Mouse (Mus musculus): ENCODE results near the gene Zfp335. TPM values are rescaled to one million over a fixed set of nuclear protein-coding genes. Genes with fewer than 3 reads are reported as not detected.
"Not testable (repeated sequence)": the region's sequence is repeated elsewhere in the genome, so short reads cannot be mapped to it uniquely, and the experiment has no call there.

Gene Zfp335
- polyA plus RNA-seq, 1 experiment from 2014 or later = 15.1 TPM

GRCm38 (mm10) chr2:164859155-164859554 is 52.4 kb downstream of the Zfp335 start:
- ATAC-seq = no peak
- H3K4me1 ChIP-seq (replicated peaks) = peaks cover 27% of the 10 kb centered on the region
- WGBS = 62% methylated on average over 2 of the region's 2 CpGs

DNA sequence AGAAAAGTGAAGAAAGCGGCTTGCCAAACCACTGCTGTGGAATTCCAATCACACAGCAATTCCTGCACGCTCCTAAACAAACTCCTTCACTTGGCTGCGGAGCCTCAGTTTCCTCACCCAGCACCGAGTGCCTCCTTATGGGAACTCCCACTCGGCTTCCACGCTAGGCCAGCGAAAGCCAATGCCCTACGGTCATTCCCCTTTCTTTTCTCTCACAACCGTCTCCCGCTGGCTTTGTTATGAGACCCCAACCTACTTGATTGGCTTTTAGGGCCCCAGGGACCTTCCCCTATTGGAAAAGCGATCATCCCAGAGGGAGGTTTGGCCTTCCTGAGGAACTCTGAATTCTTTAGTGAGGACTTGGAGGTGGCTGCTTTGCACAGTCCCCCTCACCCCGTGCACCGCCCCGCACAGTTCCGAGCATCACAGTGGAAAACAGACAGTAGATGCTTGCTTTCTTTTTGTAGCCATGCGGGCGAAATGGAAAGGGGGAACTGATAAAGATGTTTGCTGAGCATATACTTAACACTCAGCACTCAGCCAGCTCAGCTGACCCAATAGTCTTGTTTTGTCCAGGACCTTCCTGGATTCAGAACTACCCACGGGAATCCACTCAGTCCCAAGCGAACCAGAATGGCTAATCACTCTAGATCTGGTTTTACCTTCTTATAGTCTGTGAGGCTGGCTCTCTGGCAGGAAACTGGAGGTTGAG is 53.6 kb downstream of the Zfp335 start:
- H3K9ac ChIP-seq (replicated peaks) = peak overlapping the region; percentile 68
- no peaks in the 10 kb centered on the region for H3K36me3 ChIP-seq
- no peak overlapping the region for H3K27ac ChIP-seq
- H3K4me1 ChIP-seq (replicated peaks) = peaks cover 27% of the 10 kb centered on the region
- peak; percentile 57 for ATAC-seq
- WGBS = 2% methylated on average over 19 of the region's 19 CpGs
- H3K27me3 ChIP-seq = peaks cover 49% of the 10 kb centered on the region
- H3K4me2 ChIP-seq (replicated peaks) = peak overlapping the region; percentile 93
- H3K9me3 ChIP-seq = no peaks in the 10 kb centered on the region
- peak overlapping the region; percentile 48 for H3K4me3 ChIP-seq (replicated peaks)

More at GRCm38 (mm10) chr2:164859155-164859554, 52.4 kb downstream of the Zfp335 start:
- H3K36me3 ChIP-seq = no peaks in the 10 kb centered on the region
- no peak overlapping the region for H3K4me2 ChIP-seq (replicated peaks)
- H3K9ac ChIP-seq (replicated peaks) = no peak overlapping the region
- H3K9me3 ChIP-seq = no peaks in the 10 kb centered on the region
- H3K4me3 ChIP-seq (replicated peaks) = no peak overlapping the region
- peaks cover 49% of the 10 kb centered on the region for H3K27me3 ChIP-seq
- no peak overlapping the region for H3K27ac ChIP-seq

GRCm38 (mm10) chr2:164857101-164857821 is 54.3 kb downstream of the Zfp335 start, which contains the start of gene Pltp:
Gene Pltp (minus strand): TSS chr2:164857711.
- WGBS = under 1% methylated on average over 47 of the region's 47 CpGs
- H3K27ac ChIP-seq = peak within 1 kb of the TSS; percentile 30; the same call in 1 of the 2 replicates
- ATAC-seq = peak; percentile 84
- peak within 1 kb of the TSS; percentile 48 for H3K4me3 ChIP-seq (replicated peaks)
- peaks cover 49% of the 10 kb centered on the region for H3K27me3 ChIP-seq
- H3K4me2 ChIP-seq (replicated peaks) = peak within 1 kb of the TSS; percentile 93
- no peaks in the 10 kb centered on the region for H3K36me3 ChIP-seq
- peak within 1 kb of the TSS; percentile 68 for H3K9ac ChIP-seq (replicated peaks)
- no peaks in the 10 kb centered on the region for H3K9me3 ChIP-seq
- H3K4me1 ChIP-seq (replicated peaks) = peaks cover 24% of the 10 kb centered on the region

DNA sequence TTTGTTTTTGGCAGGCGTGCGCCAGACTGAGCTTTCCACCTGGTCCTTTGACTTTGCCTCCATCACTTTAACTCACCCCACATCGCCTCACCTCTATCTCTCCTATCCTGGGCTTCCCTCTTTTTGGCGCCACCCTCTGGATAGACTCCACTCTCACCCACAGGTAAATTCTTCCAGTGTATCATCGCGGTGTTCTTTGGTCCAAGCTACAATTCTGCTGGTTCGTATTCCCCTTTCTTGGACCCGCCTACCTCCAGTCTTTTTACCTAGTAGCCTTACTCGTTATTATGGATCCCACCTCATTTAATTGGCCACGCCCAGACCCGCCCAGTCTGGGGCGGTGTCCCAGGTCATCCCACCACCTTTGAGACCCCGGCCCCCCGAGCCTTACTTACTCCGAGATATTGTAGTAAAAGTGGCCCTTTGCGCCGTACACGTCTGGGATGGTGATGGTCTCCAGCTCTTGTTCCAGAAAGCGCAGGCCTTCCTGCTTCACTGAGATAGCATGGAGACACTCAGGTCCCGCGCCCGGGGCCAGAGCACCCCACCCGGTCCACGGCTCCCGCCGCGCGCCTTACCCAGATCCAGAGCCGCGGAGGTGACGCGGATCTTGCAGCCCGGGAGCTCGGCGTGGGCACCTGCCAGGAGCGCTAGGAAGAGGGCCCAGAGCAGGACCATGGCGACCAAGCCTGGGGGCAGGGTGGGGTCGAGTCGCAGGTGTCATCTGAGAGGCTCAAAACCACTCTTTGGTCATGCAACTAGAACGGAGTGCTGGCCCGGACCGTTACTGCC is 55.1 kb downstream of the Zfp335 start:
- ATAC-seq = peak; percentile 31
- Histone ChIP-seq H3K27me3 (peaks cover 49% of the 10 kb centered on the region), H3K27ac (no peak overlapping the region), H3K9me3 (no peaks in the 10 kb centered on the region), H3K9ac (replicated peaks) (peak overlapping the region; percentile 68), H3K4me2 (replicated peaks) (peak overlapping the region; percentile 93), H3K4me1 (replicated peaks) (peaks cover 24% of the 10 kb centered on the region), H3K36me3 (no peaks in the 10 kb centered on the region), H3K4me3 (replicated peaks) (peak overlapping the region; percentile 48)
- 1% methylated on average over 42 of the region's 42 CpGs for WGBS

DNA sequence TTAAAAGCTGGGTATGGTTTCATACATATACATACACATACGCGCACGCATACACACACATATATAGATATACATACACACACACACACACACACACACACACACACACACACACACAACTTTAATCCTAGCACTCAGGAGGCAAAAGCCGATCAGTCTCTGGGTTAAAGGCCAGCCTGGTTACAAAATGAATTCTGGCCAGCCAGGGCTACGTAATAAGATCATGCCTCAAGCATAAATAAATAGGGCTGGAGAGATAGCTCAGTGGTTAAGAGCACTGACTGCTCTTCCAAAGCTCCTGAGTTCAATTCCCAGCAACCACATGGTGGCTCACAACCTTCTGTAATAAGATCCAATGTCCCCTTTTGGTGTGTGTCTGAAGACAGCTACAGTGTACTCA is 56.0 kb downstream of the Zfp335 start:
- not testable (repeated sequence) for H3K36me3 ChIP-seq; H3K27ac ChIP-seq; H3K9ac ChIP-seq (replicated peaks); ATAC-seq; H3K9me3 ChIP-seq; H3K4me3 ChIP-seq (replicated peaks)
- Histone ChIP-seq H3K4me1 (replicated peaks) (peaks cover 24% of the 10 kb centered on the region), H3K4me2 (replicated peaks) (peak overlapping the region; percentile 93), H3K27me3 (peaks cover 46% of the 10 kb centered on the region)
- WGBS = 73% methylated on average over 5 of the region's 5 CpGs

DNA sequence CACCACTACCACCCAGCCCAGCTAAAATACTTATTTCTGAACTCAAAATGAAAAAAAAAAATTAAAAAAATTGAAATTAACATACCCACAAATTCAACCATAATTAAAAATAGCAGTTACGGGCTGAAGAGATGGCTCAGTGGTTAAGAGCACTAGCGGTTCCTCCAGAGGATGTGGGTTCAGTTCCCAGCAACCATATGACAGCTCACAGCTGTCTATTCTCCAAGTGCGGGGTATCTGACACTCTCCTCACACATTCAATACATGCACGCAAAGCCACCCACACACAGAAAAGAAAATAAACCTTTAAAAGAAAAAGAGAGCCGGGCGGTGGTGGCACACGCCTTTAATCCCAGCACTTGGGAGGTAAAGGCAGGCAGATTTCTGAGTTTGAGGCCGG is 61.5 kb downstream of the Zfp335 start:
- Histone ChIP-seq H3K4me3 (replicated peaks) (no peak overlapping the region), H3K27me3 (peaks cover 4% of the 10 kb centered on the region; the same call in 1 of the 2 replicates), H3K9ac (replicated peaks) (no peak overlapping the region), H3K9me3 (no peaks in the 10 kb centered on the region), H3K36me3 (peaks cover 9% of the 10 kb centered on the region; the same call in 1 of the 2 replicates), H3K27ac (no peak overlapping the region), H3K4me1 (replicated peaks) (no peaks in the 10 kb centered on the region), H3K4me2 (replicated peaks) (no peak overlapping the region)
- no peak for ATAC-seq
- WGBS = 89% methylated on average over 8 of the region's 8 CpGs

DNA sequence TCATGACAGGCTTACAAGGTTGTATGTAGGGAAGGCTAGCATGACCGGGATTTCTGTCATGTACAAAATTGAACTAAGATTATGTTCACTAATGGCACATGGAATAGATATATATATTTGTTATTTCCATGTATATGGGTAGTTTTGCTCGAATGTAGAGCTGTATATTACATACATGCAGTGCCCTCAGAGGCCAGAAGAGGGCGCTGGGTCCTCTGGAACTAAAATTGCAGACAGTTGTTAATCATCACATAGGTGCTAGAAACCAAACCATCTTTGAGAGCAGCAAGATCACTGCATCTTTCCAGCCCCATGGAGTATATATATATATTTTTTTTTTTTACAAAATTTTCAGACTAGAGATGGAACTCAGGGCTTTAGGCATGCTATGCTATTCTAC is 65.8 kb downstream of the Zfp335 start:
- WGBS = 58% methylated on average over 3 of the region's 3 CpGs
- Histone ChIP-seq H3K36me3 (peaks cover 9% of the 10 kb centered on the region; the same call in 1 of the 2 replicates), H3K4me2 (replicated peaks) (no peak overlapping the region), H3K4me1 (replicated peaks) (no peaks in the 10 kb centered on the region), H3K27me3 (no peaks in the 10 kb centered on the region), H3K9me3 (no peaks in the 10 kb centered on the region), H3K4me3 (replicated peaks) (no peak overlapping the region), H3K27ac (no peak overlapping the region), H3K9ac (replicated peaks) (no peak overlapping the region)
- ATAC-seq = no peak

Other genes with a start within 250 kb of the Zfp335 start
- not detected in 2 replicates for gene Wfdc11, start 237.7 kb downstream of the Zfp335 start, polyA plus RNA-seq (2015; fragmentation: Nextera tagmentation; extraction: Ambion mirVana)
- not detected in 2 replicates for gene Wfdc13, start 226.7 kb downstream of the Zfp335 start, polyA plus RNA-seq (2015; fragmentation: Nextera tagmentation; extraction: Ambion mirVana)
- gene Spint4, start 213.3 kb downstream of the Zfp335 start, polyA plus RNA-seq (2015; fragmentation: Nextera tagmentation; extraction: Ambion mirVana) = not detected in 2 replicates
- not detected in 2 replicates for gene Spint5, start 196.5 kb downstream of the Zfp335 start, polyA plus RNA-seq (2015; fragmentation: Nextera tagmentation; extraction: Ambion mirVana)
- gene Wfdc3, start 165.8 kb downstream of the Zfp335 start, polyA plus RNA-seq (2015; fragmentation: Nextera tagmentation; extraction: Ambion mirVana) = 1.2 and 1.3 TPM in 2 replicates
- gene Dnttip1, start 165.8 kb downstream of the Zfp335 start, polyA plus RNA-seq (2015; fragmentation: Nextera tagmentation; extraction: Ambion mirVana) = 65.4 and 72.6 TPM in 2 replicates
- 203 and 208 TPM in 2 replicates for gene Ube2c, start 141.9 kb downstream of the Zfp335 start, polyA plus RNA-seq (2015; fragmentation: Nextera tagmentation; extraction: Ambion mirVana)
- gene Tnnc2, start 131.8 kb downstream of the Zfp335 start, polyA plus RNA-seq (2015; fragmentation: Nextera tagmentation; extraction: Ambion mirVana) = not detected in 2 replicates
- gene Snx21, start 125.9 kb downstream of the Zfp335 start, polyA plus RNA-seq (2015; fragmentation: Nextera tagmentation; extraction: Ambion mirVana) = 17.2 and 19.1 TPM in 2 replicates
- gene Acot8, start 106.9 kb downstream of the Zfp335 start, polyA plus RNA-seq (2015; fragmentation: Nextera tagmentation; extraction: Ambion mirVana) = 19.9 and 20.4 TPM in 2 replicates
- 15.2 and 15.5 TPM in 2 replicates for gene Zswim3, start 106.7 kb downstream of the Zfp335 start, polyA plus RNA-seq (2015; fragmentation: Nextera tagmentation; extraction: Ambion mirVana)
- gene Zswim1, start 89.1 kb downstream of the Zfp335 start, polyA plus RNA-seq (2015; fragmentation: Nextera tagmentation; extraction: Ambion mirVana) = 25.4 and 25.8 TPM in 2 replicates
- not detected in 2 replicates for gene Spata25, start 83.2 kb downstream of the Zfp335 start, polyA plus RNA-seq (2015; fragmentation: Nextera tagmentation; extraction: Ambion mirVana)
- gene Ctsa, start 78.9 kb downstream of the Zfp335 start, polyA plus RNA-seq (2015; fragmentation: Nextera tagmentation; extraction: Ambion mirVana) = 92.0 and 94.2 TPM in 2 replicates
- gene Neurl2, start 78.3 kb downstream of the Zfp335 start, polyA plus RNA-seq (2015; fragmentation: Nextera tagmentation; extraction: Ambion mirVana) = 4.7 TPM in 2 replicates
- gene Pltp, start 54.0 kb downstream of the Zfp335 start, polyA plus RNA-seq (2015; fragmentation: Nextera tagmentation; extraction: Ambion mirVana) = 69.1 and 96.1 TPM in 2 replicates
- 98.1 and 108 TPM in 2 replicates for gene Pcif1, start 32.5 kb downstream of the Zfp335 start, polyA plus RNA-seq (2015; fragmentation: Nextera tagmentation; extraction: Ambion mirVana)
- 17.2 and 19.5 TPM in 2 replicates for gene Mmp9, start 29.0 kb upstream of the Zfp335 start, polyA plus RNA-seq (2015; fragmentation: Nextera tagmentation; extraction: Ambion mirVana)
- gene Slc12a5, start 49.0 kb upstream of the Zfp335 start, polyA plus RNA-seq (2015; fragmentation: Nextera tagmentation; extraction: Ambion mirVana) = 19.7 and 20.2 TPM in 2 replicates
- 132 and 137 TPM in 2 replicates for gene Ncoa5, start 123.1 kb upstream of the Zfp335 start, polyA plus RNA-seq (2015; fragmentation: Nextera tagmentation; extraction: Ambion mirVana)
- 7.6 and 8.6 TPM in 2 replicates for gene Cd40, start 143.9 kb upstream of the Zfp335 start, polyA plus RNA-seq (2015; fragmentation: Nextera tagmentation; extraction: Ambion mirVana)
- not detected in 2 replicates for gene 1700025C18Rik, start 179.0 kb upstream of the Zfp335 start, polyA plus RNA-seq (2015; fragmentation: Nextera tagmentation; extraction: Ambion mirVana)

Data from midbrain, embryonic 13.5 days (tissue).